Mouse (Mus musculus) liver, adult (tissue): ENCODE results near the gene Slc22a13.
A peak's percentile ranks its signal among the peaks of the same experiment; 100 is the strongest.

Source experiments
- GATA4 ChIP-seq: IDR thresholded peaks from 2 replicates; pipeline ENCODE4 v1.6.1; 2014; ENCODE audit warnings: mild to moderate bottlenecking, low read length; ENCODE audit not compliant: insufficient replicate concordance

Gene Slc22a13

DNA sequence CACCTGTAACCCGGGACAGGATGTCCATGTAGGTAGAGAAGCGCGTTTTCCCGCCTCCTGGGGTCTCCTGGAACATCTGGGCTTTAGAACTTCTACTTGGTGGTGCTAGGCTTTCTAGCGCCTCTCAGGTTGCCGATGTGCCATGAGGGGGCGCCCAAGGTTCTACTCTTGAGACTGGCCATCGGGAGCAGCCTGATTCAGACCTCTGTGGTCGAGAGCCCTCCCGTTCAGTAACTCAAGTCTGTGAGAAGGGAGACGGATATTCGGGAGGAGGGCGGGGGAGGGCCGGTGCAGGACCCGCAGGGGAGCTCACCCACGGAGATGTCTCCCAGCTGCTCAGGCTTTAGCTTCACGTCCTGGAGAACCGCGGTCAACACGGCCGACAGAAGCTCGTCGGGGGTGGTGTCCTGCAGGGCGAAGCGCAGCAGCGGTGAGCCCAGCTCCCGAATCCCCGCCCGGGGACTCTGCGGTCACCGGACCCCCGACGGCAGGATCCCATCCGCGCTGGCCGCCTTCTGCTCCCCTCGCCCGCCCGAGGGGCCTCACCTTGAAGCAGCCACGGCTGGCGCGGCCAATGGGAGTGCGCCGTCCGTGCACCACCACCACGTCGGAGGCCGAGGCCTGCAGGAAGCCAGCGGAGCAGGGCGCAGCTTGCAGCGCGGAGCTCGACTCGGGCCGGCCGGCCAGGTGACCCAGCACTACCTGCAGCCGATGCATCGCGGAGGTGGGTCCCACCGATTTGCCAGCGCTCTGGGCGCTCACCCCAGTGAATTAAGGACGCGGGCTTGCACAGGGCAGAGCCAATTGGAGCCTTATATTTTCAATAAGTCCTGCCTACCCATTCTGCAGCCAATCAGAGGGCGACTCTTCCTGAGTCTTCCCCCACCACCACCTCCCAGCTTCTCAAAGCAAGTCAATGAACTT, 52.4 kb downstream of the Slc22a13 start, which contains the start of gene Acaa1b:
TSS of gene Acaa1b (minus strand) at position 816 of the 924 bp plus-strand sequence.
- TF ChIP-seq GATA4 = no peak

DNA sequence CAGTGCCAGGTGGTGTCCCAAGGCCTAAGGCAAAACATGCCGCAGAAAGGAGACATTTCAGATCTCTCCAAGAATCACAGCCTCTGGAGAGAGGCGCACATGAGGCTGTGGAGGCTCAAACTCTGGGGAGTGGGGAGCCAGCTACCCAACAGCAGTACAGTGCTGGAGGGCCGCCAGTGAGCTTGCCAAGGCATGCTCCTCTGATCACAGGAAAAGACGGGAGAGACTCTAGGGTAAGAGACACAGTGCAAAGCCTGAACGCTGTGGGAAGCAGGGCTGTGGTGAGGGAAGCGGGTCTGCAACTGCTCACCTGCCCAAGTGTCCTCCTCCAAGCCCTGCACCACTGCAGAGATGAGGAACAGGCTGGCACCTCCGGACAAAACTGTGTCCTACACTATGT, 53.1 kb downstream of the Slc22a13 start:
- TF ChIP-seq GATA4 = no peak

DNA sequence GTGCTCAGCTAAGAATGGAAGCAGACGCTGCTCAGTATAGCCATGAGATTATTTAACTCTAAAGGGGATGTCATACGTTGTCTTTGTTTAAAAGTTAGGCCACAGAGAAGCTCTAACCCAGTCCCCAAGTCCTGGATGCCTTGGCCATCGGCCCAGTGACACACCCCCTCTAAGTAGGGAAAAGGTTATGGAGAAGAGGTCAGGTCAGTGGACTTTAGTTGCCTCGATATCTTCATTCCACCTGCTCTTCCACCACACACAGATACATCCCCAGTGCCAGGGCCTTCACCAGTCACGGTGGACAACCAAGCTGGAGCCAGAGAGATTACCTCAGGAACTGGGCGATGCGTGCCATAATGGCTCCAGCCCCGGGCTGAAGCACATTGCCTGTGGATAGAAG, 53.5 kb downstream of the Slc22a13 start:
- TF ChIP-seq GATA4 = 0 out of 2 replicates have a peak, but pooled peaks have one; percentile 8

DNA sequence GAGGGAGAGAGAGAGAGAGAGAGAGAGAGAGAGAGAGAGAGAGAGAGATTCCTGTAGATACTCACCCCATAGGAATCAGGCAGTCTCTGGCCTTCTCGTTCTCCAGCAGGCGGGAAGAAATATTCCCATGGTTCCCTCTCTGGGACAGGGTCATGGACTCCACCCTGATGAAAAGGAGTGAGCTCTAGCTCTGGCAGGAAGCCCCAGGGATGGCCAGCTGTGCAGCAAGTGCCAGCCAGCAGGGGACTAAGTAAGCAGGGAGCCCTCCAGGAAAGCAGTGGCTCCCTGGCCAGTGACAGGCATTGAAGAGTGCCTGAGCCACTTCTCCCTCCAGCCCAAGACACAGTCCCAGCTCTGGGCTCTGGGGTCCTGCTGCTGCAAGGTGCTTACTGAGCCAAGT, 57.1 kb downstream of the Slc22a13 start:
- no peak for TF ChIP-seq GATA4

GRCm38 (mm10) chr9:119149601-119150000, 59.3 kb downstream of the Slc22a13 start:
- TF ChIP-seq GATA4 = no peak

- no peak for TF ChIP-seq GATA4
Measured at GRCm38 (mm10) chr9:119146098-119146770, 62.7 kb downstream of the Slc22a13 start.

- no peak for TF ChIP-seq GATA4
Measured at GRCm38 (mm10) chr9:119145638-119146037, 63.3 kb downstream of the Slc22a13 start.

- TF ChIP-seq GATA4 = no peak
Measured at GRCm38 (mm10) chr9:119145137-119145536, 63.8 kb downstream of the Slc22a13 start.

DNA sequence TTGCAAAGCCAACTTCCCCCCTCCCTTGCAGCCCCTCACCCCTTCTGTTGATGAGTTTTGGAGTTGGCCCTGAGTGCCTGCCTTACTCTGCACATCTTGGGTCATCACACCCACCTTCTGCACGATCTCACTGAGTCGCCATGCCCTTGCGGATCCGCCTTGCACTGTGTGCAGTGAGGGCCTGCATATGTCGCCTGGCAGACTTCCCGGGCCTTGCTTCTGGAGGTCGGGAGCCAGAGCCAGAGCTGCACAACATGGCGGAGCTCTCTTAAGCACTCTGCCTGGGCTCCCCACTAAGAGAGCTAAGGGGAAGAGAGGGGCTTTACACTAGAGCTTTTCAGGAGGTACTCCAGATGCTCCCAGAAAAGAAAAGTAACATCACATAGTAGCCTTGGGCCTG, 64.2 kb downstream of the Slc22a13 start:
- TF ChIP-seq GATA4 = no peak

- no peak for TF ChIP-seq GATA4
Measured at GRCm38 (mm10) chr9:119143372-119143771, 65.5 kb downstream of the Slc22a13 start.
